Mouse (Mus musculus) gastrocnemius, adult 18-20 months (tissue): Measurements from ENCODE around the gene Pip5k1c. TPM values are rescaled to one million over a fixed set of nuclear protein-coding genes. Genes with fewer than 3 reads are reported as not detected.

ENCODE experiments used
- DNase-seq: peaks from one replicate; pipeline ENCODE4 v3.0.0; 2021; ENCODE audit warnings: low spot score
- total RNA-seq, 2 experiments: library from RNA; stranded (reverse); gene quantifications; 2 replicates each; pipeline ENCODE4 v1.2.3; 2021

The Pip5k1c gene
- total RNA-seq, 2 experiments from 2014 or later, result 19.7 to 20.4 TPM

- DNase-seq, result no peak
These were observed 53.8 kb downstream of the Pip5k1c start for GRCm38 (mm10) chr10:81346453-81347067.

GRCm38 (mm10) chr10:81349146-81349545 is 56.4 kb downstream of the Pip5k1c start:
- no peak for DNase-seq

- no peak for DNase-seq
These were observed 57.2 kb downstream of the Pip5k1c start for GRCm38 (mm10) chr10:81349961-81350350.

- DNase-seq, result peak; percentile 99
These were observed 57.7 kb downstream of the Pip5k1c start, which contains the start of gene Hmg20b for GRCm38 (mm10) chr10:81350351-81351063. TSS of gene Hmg20b (minus strand) at chr10:81350480.

GRCm38 (mm10) chr10:81351678-81352291 is 59.0 kb downstream of the Pip5k1c start:
- no peak for DNase-seq

GRCm38 (mm10) chr10:81354738-81355477 is 62.1 kb downstream of the Pip5k1c start:
- DNase-seq, result no peak

GRCm38 (mm10) chr10:81355533-81355932 is 62.8 kb downstream of the Pip5k1c start:
- no peak for DNase-seq

- no peak for DNase-seq
These were observed 63.7 kb downstream of the Pip5k1c start for GRCm38 (mm10) chr10:81356352-81356990.

GRCm38 (mm10) chr10:81356991-81357844 is 64.5 kb downstream of the Pip5k1c start, which contains the start of gene Mfsd12:
TSS of gene Mfsd12 (plus strand) at chr10:81357491.
- DNase-seq, result peak; percentile 93

GRCm38 (mm10) chr10:81358209-81358608 is 65.4 kb downstream of the Pip5k1c start:
- no peak for DNase-seq

- no peak for DNase-seq
These were observed 66.1 kb downstream of the Pip5k1c start for GRCm38 (mm10) chr10:81358841-81359240.

- no peak for DNase-seq
These were observed 68.0 kb downstream of the Pip5k1c start for GRCm38 (mm10) chr10:81360721-81361120.

GRCm38 (mm10) chr10:81362336-81362949 is 69.7 kb downstream of the Pip5k1c start:
- DNase-seq, result no peak

- DNase-seq, result no peak
These were observed 70.9 kb downstream of the Pip5k1c start for GRCm38 (mm10) chr10:81363436-81364346.

- no peak for DNase-seq
These were observed 71.9 kb downstream of the Pip5k1c start for GRCm38 (mm10) chr10:81364666-81365065.

- DNase-seq, result no peak
These were observed 72.3 kb downstream of the Pip5k1c start for GRCm38 (mm10) chr10:81365073-81365472.

- DNase-seq, result no peak
These were observed 73.1 kb downstream of the Pip5k1c start, which contains the start of gene 4930404N11Rik for GRCm38 (mm10) chr10:81365672-81366476. TSS of gene 4930404N11Rik (minus strand) at chr10:81365816.
